Mouse (Mus musculus): Measurements from ENCODE around the gene Dnaaf1.

Gene Dnaaf1

DNA sequence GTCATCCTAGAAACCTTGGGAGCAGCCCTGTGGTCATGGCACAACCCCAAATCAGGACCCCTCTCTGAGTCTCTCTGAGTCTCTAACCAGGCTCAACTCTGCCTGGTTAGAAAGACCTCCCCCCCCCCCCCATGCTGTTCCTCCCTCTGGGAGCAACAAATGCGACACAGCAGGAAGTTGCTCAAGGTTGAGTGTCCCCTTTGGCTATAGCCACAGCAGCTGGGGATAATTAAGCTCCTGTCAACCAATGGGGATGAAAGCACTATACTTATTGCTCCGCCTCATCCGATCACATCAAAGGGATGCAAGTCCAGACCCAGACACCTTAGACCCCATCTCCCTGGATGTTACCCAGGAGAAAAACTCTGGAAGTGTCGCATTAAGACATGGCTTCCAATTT is 47.5 kb downstream of the Dnaaf1 start:
- intact Hi-C loops (cut with DNase I): no loop called here

DNA sequence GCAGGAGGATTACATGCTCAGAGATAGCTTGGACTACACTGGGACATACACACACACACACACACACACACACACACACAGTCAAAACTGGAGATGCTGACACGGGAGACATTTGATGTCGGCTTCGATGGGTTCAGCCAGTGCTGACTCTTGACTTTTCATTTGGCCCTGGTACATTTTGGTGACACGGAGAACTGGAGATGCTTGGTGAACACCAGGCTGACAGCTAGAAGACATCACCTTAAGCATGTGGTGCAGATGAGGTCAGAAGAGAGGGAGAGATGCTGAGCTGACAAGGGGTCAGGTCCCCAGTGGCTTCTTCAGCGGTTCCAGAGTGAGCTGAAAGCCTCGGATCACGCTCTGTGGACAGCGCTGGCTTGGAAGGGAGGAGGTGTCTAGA is 48.0 kb downstream of the Dnaaf1 start:
- intact Hi-C loops (cut with DNase I): no loop called here

DNA sequence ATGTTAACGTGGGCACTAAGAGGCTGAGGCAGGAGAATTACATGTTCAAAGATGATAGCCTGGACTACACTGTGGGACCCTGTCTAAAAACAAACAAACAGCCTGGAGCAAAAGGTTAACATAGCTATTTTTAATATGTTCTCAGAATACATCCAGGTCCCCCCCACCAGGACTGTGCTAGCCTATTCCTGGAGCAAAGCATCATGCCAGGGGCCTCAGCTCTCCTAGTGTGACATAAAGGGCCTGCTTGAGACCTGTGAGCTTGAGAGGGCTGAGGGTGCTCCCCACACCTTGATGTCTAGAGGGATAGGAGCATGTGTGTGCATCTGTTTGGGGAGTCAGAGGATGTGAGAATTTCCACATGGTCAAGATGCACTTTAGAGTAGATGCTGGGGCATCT is 48.7 kb downstream of the Dnaaf1 start:
- intact Hi-C loops (cut with DNase I): no loop called here

DNA sequence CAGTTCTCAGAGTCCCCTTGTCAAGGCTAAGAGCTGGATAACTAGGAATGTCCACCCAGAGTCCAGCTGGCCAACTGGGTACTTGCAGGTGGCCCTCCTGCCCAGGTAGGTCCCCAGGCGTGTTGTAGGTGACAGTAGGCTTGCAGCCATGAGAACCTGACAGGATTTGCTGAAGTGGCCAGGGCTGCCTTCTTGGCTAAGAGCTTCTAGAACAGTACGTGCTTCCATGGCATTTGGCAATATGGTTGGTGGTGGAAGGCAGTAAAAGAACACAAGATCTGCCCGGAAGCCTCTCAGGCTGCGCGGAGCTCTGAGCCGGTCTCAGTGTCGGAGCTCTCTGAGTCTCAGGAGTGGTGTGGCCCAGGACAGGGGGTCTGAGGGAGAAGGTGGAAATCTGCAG is 49.9 kb downstream of the Dnaaf1 start:
- intact Hi-C loops (cut with DNase I): no loop called here

DNA sequence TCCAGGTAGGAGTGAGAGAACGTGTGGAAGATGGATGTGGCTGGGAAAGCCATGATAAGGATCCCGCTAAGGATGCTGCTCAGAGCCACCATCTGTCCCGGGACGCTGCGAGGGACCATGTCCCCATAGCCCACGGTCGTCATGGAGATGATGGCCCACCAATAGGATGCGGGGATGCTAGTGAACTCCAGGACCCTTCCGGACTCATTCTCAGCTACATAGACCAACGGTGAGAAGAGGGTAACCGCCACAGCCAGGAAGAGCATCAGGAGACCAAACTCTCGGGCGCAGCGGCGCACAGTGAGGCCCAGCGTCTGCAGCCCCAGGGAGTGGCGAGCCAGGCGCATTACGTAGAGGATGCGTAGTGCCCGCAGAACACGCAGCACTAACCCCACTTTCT is 50.8 kb downstream of the Dnaaf1 start:
- intact Hi-C loops (cut with DNase I): no loop called here

DNA sequence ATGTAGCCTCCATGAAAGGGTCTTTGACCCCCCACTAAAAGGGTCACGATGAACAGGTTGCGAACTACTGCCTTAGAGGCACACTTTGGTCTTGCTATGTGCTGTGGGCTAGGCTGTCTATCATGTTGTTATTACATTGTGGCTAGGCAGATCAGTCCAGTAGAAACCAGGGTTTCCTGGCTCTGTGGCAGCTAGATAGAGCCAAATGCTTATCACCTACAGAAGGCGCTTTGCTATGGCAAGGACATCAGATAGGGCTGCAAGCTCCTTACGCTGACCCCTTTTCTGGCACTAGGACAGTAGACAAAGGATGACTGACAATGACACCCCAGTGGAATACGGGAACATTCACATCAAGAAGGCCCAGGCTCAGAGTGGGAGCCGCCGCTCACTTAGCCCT is 52.2 kb downstream of the Dnaaf1 start:
- intact Hi-C loops (cut with DNase I): no loop called here

DNA sequence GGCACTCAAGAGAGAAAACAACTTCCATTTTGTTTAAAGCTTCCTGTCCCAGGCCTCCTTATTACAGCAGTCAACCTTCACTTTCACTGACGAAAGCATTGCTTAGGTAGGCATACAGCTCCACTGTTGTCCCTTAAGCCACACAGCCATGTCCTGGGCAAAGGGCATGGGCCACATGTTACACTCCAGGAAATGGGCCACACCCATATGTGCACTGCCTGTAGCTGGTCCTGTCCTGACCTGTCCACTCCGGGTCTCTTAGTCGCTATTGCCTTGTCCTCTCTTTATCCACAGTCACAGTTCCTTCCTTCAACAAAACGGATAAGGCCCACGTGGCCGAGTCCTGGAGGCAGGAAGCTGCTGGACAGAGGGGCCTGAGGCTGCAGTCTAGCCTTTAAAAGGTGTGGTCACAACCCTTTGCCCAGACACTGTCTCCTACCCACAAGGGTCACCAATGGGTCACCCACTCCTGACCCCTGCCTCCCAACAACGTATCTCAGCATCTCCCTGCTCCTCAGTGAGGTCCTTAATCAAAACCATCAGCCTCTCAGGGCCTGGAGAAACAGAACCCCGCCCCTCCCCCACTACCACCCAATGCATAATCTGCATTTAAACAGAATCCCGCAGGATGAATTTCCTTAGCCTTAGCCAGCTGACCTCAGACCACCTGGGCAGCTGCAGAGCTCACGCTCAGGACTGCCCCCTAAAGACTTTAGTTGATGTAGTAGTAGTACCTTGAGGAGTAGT is 52.8 kb downstream of the Dnaaf1 start:
- intact Hi-C loops (cut with DNase I): no loop called here

DNA sequence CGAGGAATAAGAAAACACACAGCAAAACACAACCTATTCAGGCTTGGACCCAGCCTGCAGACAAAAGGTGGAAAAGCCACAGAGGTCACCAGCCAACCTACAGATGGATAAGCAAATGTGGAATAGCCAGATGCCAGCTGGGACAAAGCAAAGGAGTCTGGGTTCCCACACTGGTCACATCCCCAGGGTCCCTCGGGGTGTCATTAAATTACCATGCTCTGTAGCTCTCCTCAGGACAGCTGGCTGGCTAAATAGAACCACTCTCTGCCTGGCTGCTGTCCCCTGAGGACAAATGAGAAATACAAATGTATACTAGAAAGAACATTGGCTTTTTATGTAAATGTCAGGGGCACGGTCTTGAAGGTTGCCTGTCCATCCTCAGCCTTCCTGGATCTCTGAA is 55.8 kb downstream of the Dnaaf1 start:
- intact Hi-C loops (cut with DNase I): no loop called here

DNA sequence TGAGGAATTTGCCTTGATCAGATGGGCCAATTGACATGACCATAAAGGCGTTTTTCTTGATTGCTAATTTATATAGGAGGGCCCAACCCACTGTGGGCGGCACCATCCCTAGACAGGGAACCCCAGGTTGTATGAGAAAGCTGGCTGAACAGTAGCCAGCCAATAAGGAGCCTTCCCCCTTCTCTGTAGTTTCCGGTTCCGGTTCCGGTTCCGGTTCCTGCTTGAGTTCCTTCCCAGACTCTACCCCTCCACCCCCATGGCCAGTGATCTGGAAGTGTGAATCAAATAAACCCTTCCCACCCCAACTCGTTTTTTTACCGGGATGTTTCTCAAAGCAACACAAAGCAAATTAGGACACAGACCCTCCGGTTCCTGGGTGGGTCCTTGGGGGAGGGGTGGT is 57.2 kb downstream of the Dnaaf1 start:
- intact Hi-C loops (cut with DNase I): no loop called here

DNA sequence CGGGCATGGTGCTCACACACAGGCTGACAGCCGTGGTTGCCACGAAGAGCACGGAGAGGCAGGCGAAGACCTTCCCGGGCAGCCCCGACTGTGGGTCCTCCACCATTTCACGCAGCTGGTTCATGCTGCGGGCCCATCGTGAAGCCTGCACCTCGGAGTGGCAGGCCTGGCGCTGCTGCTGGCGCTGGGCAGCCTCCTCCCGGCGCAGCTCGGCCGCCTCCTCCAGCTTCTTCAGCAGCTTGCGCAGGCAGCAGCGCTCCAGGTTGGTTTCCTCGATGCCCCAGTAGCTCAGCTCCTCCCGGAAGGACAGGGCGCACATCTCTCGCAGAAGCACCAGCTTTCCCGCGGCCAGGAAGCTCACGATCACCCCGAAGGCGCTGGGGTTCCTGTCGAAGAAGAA is 57.9 kb downstream of the Dnaaf1 start:
- intact Hi-C loops (cut with DNase I): no loop called here

DNA sequence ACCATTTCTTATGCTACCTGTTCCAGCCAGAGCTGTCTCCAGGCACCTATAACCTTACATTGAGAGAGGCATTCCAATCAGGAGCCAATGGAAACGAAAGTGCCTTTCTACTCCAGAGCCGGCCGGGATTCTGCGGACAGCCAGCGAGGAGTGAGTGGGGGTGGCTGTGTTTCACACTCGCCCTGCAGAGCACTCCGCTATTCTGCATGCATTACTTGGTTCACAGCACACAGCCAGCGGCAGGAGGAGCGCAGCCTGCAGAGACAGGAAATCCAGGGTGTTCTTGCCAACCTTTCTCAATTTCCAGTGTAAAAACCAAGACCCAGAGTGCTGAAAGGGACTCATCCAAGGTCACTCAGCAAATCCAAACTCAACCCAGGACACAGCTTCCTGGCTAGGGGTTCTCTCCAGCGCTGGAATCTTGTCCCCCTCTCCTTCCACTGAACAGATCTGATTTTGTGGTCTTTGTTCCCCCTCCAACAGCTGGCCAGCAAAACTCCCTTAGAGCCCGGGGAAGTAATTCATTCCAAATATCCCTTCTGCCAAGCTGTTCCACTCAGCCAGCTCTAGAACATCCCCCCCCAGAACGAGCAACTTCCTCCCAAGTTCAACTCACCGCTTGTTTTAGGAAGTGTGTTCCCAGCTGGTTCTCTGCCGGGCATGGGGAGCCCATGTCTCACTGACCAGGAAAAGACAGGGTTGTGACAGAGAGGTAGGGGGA is 59.7 kb downstream of the Dnaaf1 start:
- intact Hi-C loops (cut with DNase I): no loop called here

DNA sequence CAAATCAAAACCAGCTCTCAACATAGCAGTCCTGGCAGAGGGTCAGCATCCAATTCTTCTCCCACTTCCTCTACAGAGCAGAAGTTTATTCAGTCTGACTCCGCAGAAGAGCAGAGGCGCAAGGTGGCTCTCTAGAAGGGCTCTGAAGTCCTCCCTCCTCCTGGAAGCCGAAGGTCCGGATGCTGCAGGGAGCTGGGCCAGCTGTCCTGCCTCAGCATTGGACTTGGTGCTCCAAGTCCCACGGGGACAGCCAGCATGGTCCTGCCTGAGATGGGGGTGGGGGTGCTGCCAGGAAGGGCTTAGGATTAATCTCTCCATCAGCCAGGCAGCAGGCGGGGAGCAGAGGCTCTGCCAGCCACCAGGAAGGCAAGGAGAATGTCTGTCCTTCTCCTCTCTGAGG is 60.3 kb downstream of the Dnaaf1 start, which contains the start of gene Kcng4:
Gene Kcng4 (minus strand): TSS at position 303 of the 400 bp plus-strand sequence.
- intact Hi-C loops (cut with DNase I): no loop called here

DNA sequence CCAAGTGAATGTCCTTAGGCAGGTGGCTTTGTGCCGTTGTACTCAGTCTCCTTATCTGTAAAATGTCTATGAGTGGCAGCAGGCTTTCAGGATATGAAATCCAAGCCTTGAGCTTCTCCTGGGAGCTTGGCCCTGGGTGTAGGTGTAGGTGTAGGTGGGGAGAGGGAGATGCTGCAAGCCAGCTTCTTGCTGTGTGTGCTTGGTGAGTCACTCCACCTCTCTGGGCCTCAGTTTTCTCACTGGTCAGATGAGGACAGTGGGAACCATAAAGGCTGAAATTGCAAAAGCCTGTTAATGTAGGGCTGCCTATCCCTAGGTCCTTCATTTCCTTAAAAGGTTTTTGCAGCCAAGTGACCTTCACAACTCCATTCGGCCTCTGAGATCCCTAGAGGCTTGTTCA is 60.9 kb downstream of the Dnaaf1 start:
- intact Hi-C loops (cut with DNase I): no loop called here

DNA sequence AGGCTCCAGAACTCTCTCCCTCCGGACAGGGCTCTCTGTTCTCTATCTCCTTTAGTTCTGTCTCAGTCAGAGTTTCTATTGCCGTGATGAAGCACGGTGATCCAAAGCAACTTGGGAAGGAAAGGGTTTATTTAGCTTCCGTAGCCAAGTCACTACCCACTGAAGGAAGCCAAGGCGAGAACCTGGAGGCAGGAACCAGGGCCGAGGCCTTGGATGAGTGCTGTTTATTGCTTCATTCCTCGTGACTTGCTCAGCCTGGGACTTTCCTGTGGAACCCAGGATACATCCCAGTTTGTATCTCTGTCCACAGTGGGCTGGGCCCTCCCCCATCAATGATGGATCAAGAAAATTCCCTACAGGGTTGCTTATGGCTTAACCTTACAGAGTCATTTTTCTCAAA is 61.7 kb downstream of the Dnaaf1 start:
- intact Hi-C loops (cut with DNase I): no loop called here

DNA sequence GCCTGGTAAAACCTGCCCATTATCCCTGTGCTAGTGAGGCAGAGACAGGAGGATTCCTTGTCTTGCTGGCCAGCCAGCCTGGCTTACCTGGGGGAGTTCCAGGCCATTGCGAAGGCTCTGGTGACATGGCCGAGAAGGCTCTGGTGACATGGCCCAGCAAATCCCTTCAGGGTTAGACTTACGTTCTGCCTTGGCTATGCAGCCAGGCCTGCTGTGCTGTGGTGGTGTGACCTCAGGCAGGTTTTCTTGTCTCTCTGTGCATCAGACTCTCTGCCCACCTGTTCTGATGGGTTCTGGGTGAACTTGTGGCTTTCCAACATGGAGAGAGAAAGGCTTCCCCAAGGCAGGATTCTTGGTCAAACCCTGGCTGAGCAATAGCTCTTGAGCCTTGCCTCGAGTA is 62.3 kb downstream of the Dnaaf1 start:
- intact Hi-C loops (cut with DNase I): no loop called here

DNA sequence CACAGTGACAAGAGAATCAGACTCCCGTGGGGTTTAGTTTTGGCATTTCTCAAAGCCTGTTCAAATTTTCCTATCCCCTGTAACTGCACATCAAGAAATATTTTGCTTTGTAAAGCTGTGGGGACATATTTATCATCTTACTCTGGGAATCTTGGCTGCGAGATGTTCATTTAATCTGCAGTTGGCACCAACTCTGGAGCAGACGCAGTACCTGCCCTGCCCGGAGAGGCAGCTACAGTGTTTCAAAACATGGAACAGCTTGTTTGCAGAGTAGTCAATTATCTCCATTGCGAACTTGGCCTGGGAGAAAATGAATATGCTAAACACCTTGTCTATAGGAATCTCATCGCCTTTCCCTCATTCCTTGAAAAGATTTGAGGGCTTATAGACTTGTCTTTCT is 63.2 kb downstream of the Dnaaf1 start:
- intact Hi-C loops (cut with DNase I): no loop called here

DNA sequence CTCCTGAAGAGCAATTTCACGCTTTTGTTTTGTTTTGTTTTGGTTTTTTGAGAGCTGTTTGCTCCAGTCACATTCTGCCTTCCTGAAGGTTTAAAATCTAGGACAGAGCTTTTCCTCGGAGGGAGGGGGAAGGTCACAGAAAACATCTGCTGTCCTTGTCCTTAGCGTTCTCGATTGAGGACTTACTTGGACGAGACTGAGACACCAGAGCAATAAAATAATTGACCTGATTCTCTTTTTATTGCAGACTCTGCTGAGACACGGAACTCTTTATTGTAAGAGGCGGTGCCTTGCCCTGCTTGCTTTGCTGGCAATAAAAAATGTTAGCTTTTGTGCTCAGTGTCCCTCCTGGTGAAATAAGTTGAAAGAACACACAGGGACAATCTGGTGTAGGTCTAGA is 64.8 kb downstream of the Dnaaf1 start:
- intact Hi-C loops (cut with DNase I): no loop called here

DNA sequence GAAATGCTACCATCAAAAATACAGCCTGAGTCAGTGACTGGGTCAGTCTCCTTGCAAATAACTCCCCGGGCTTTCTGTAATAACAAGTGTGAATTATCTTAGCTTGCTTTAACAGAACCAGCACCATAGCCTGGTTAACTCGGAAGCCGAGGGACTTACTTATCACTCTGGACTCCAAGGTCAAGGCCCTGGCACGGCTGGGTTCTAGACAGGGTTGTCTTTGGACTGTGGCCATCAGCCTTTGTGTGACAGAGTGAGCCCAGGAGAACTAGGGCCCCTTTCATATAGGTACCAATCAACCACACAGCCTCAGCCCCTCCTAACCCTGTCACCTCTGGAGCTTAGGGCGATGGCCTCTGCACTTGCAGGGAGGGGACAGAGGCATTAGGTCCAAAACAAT is 66.0 kb downstream of the Dnaaf1 start:
- intact Hi-C loops (cut with DNase I): no loop called here

DNA sequence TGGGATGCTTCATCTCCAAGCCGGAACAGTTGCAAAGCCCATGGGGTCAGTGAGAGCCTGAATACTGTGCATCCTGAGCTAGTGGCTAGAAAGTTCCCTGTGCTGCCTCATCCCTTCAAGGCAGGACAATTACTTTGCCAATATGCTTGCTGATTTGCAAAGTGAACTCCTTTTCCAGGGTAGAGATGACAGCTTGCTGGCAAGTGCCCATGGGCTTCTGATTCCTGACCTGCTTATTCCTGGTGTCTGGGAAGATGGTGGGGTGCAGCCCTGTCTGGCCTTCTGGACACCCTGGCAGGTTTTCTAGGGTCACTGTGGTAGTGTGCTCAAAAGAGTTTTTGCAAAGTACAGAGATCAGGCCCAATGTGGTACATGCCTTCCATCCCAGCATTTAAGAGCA is 67.9 kb downstream of the Dnaaf1 start:
- intact Hi-C loops (cut with DNase I): no loop called here

DNA sequence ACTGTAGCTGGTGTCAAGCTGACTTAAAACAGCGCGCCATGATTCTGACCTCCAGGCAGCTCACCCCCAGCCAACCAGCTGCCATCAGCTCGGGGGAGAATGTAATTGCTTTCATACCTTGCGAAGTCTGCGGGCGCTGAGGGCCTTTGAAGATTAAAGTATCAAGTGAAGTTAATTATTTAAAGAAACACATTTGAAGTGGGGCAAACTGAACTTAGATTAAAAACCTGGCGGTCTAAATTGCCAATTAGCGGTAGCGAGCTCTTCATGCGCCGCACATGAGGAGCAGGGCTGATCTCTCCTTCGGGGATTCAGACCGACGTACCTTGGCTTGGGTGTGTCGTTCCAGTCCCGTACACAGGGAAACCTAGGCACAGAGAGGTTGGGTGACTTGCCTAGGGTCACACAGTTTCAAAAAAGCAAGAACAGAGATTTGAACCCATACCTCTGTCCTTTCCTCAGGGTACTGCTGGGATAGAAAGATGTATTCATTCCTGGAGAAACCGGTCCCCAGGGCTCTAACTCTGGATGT is 69.5 kb downstream of the Dnaaf1 start:
- intact Hi-C loops (cut with DNase I): no loop called here

DNA sequence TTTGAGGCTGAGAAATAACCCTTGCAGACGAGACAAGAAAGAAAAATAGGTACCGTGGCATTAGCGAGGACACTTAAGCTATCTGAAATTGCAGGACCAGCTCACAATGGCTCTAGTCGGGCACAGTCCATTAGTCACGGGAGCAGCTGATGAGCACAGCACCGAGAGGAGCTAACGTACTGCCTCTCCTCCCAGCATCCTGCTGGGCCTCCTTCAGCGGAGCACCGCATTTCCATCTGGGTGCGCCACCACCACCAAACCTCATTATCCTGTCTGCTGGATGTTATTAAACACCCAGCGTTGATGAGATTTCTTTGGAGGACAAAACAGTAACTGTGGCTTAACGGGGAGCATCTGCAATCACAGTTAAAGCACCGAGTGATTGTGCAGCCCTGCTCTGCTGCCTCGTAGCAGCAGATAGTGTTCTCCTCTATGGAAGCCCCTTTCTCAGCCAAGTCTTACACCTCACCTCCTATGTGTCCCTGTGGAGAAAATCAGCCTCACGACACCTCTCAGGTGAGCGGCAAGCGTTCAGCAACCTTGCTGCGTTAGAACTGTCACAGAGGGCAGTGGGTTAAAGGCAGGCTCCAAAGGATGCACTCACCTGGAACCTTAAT is 70.1 kb downstream of the Dnaaf1 start:
- intact Hi-C loops (cut with DNase I): no loop called here

DNA sequence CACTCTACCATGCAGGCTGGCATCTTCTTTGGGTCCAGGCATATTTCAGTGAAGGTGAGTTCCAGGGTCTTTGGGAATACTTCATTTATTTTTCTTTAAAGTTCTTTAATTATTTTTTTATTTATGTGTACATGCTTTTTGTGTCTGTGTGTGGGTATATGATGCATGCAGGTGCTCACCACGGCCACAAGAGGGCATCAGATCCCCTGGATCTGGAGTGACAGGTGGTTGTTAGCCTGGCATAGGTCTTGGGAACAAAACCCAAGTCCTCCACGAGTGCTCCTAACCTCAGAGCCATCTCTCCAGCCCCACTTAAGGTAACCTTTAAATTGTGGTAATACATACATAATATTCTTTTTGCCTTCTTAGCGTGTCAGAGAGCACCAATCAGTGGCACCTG is 71.2 kb downstream of the Dnaaf1 start:
- intact Hi-C loops (cut with DNase I): no loop called here

All from adrenal gland (tissue).